Mouse (Mus musculus) thymus, postnatal 4 days (tissue): ENCODE data around the gene Gpd2.
A peak's percentile ranks its signal among the peaks of the same experiment; 100 is the strongest.

ENCODE experiments used
- DNase-seq: peaks from one replicate; pipeline ENCODE4 v3.0.0; 2021

Gpd2 gene

DNA sequence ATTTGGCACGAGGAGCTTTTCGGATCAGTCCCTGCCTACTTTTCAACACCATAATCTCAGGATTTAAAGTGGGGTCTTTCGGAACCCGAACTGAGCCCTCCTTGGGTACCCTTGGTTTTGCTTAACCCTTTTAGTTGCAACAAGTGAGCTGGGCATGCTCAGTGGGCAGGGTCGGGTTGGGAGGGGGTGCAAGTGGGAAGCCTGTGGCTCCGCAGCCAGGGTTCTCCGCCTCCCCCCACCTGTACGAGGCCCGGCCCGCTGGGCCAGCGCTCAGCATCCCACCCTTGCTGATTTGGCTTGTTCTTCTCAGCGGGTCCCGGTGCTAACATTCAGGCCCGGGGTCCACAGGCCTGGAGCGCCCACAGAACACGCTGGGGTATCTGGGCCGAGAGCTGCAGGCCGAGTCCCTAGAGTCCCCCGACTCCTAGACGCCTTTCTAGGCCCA, at the start of gene Gpd2:
TSS of gene Gpd2 (plus strand) at position 161 of the 445 bp plus-strand sequence.
- DNase-seq, result no peak

DNA sequence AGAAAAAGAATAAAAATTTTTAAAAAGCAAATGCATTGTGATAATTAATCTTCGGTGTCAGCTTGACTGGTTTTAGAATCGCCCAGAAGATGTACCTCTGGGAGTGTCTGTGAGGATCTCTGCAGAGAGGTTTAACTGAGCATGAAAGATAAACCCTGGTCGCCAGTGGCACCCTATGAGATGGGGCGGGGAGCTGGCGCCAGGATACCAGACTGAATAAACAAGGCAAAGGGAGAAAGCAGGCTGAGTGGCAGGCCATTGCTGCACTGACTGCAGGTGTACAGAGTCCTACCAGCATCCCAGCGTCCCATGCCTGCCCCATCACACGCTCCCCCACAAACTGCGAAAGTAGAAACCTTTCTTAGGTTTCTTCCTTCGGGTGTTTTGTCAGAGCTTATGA, 49.2 kb upstream of the Gpd2 start:
- DNase-seq, result no peak

DNA sequence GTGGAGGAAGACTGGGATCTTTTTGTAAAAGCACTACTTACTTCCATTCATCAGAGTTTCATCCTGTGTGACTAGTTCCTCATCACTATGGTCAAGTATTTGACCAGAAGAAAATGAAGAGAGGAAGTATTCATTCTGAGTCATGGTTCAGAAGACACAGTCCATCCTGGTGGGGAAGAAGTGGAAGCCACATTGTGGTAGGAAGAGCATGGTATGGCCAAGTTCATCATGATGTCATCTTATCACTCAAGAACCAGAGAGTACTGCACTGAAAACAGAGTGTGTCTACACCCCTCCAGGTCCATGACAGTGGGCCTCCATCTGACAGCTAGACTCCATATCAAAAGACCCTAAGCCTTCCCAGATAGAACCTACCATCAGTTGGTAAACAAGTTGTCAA, 46.6 kb upstream of the Gpd2 start:
- DNase-seq, result no peak

DNA sequence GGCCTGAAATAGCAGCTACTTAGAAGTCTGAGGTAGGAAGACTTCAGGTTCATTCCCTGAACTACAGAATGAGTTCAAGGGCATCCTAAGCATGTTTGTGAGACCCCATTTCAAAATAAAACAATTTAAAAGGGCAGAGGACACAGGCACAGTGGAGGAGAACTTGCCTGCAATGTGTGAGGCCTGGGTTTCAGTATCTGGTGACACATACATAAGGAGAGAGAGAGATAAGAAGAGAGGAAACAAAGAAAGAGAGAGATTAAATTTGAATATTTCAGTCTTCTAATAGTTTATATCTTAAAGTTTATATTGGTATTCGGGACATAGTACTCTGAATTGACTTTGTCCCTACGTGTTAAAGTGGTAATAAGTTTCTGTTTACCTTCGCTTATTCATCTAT, 38.4 kb upstream of the Gpd2 start:
- DNase-seq, result no peak

DNA sequence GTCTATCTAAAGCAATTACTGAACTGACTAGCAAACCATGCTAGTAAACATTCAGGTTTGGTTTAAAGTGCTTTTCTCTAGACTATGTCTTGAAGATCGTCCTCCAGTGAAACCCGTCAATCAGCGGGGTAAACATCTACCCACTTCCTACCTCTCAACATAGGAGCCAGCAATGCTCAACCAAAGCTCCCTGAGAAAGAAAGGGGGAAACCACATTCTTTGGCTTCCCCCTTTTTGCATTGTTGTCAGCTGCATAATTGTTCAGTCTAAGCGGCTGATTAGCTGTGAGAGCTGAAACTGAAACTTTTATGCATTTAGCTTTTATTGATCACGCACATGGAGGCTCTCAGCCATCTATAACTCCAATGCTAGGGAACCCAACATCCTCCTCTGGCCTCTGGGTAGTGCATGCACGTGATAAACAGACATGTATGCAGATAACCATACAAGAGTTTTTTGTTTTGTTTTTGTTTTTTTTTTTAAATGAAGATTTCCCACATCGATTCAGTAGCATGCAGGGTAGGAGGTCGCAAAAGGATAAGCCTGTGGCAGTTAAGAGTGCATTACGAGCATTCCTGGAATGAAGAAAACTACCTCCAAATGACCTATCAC, 28.9 kb upstream of the Gpd2 start:
- no peak for DNase-seq

DNA sequence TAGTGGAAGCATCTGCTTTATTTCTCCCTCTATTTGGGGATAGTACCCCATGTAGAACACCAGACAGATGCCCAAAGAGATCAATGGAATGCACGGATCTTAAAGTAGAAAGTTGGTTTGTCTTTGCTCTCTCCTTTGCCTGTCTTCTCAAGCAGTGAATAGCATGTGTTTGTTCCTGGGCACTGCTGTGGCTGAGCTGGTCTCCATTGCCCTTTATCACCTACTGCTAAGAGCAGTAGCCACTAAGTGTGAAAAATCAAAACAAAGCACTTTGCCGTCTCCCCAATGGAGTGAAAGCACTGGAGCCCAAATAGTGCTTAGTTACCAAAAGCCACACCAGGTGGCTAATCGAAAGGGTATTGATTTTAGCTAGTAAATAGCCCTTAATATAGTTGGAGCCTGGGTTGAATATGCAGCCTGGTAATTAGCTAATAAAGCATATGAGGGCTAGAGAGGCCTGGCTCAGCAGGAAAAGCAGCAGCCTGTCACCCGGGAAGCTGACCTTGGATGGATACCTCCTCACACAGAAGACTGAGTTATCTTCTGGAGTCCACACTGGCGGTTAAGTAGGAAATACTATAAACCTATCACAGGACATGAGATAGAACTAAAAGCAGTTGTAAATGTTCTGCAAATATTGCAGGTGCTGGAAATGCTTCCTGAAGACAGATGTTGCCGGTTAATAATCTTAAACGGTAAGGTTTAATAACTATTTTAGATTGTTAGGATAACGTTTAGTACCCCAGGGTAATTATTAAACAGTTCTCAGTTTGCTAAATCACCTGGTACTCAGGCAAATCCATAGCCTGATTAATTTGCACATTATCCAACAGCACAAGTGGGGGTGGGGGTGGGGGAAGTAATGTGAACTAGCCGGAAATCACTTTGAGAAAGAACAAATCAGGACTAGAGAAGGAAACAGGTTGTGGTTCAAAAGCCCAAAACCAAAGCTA, 26.1 kb upstream of the Gpd2 start:
- DNase-seq, result no peak

DNA sequence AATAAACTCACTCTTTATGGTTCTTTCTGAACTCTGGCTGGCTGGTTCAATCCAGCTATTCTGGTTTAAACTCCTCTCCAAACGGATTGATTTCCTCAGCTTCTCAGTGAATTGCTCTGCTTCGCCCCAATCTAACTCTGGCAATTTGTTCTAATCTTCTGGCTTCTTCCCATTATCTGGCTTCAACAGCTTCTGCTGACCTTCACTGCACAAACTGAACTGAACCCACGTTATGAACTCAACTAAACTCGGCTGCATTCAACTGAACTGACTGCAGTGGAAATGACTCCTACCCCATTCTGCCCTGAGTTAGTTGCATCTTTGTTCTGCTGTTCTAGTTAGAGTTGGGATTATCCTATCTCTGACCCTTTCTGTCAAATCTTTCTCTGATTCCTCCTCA, 24.1 kb upstream of the Gpd2 start:
- no peak for DNase-seq

DNA sequence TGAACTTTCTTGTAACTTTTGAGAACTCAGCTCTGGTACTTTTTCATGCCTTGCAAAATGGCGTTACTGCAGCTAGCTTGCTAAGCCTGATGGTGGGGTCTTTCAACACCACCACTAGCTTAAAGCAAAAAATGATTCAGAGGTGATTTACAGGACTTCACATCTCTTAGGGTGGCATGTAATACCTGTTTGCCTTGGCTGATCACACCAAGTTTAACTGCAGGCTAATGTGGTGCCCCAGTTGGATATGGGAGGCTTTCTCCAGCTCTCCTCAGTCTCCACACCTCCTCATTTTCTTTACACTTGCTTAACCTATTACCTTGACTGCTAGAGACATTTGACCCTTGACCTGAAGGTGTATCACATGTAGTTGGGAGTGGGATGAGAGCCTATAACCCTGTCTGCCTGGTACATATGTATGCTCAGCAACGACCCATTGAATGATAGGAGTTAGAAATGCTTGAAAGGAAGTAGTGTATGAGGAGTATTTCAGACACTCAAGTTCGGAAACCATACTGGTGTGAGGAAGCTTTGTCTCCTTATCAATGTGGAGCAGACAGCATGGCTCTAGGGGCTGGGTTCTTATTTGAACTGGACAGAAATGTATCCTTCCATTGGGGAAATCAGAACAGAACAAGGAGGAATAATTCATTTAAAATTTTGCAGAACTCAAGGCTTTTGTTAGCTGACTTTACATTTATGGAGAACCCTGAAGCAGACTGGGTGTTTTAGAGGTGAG, 14.0 kb upstream of the Gpd2 start:
- no peak for DNase-seq

DNA sequence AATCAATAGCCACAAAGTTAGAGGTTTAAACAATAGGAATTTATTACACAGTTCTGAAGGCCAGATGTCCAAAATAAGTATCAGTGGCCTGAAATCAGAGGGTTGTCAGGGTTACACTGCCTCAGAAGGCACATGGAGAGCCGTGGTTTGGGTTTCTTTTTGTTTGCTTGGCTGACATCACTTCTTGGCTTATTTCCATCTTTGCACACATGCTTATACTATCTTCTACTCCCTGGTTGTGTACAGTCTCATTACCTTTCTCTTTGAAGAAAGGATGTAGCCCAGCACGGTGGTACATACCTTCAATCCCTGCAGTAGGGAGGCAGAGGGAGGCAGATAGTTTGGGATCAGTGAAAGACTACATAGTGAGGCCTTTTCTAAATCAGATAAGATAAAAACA, 12.2 kb upstream of the Gpd2 start:
- no peak for DNase-seq

DNA sequence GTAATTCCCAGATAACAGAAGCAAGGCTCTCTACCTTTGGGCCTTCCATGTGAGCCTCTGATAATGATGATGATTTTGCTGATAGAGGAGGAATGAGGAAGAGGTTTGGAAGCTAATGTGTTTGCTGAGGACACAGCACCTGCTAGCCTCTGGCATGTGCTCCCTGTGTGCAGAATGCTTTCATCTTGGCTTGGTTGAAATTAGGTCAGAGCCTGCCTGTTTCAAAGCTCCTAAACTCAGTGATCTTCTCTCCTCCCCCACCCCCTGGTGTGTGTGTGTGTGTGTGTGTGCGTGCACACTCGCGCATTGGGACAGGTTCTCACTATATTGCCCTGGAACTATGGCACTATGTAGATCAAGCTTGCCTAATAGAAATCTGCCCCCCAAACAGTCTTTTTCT, 10.0 kb upstream of the Gpd2 start:
- peak; percentile 19 for DNase-seq

DNA sequence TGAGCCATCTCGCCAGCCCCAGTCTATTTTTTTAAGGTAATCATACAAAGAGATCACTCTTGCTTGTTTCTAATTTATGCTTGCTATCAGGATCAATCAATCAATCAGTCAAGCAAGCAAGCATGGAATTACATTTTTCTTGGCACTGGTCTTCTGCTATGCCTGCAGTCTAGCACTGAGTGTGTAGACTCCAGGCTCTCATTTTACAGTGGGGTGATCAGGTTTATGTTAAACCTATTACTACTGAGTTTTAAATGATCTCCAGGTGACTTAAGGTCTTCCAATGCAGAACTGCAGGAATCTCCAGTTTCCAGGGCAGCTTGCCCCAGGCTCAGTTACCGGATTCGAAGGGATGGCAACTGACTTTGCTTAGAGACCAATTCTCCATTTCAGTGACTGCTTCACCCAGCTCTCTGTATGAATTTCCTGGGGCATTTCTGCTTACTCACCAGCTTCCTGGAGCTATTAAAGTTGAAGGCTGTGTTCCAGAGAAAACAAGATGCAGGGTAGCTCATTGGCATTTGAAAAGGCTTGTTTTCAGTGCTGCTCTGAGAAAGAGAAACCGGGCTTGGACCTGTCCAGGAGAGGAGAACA, 7.7 kb upstream of the Gpd2 start:
- no peak for DNase-seq

DNA sequence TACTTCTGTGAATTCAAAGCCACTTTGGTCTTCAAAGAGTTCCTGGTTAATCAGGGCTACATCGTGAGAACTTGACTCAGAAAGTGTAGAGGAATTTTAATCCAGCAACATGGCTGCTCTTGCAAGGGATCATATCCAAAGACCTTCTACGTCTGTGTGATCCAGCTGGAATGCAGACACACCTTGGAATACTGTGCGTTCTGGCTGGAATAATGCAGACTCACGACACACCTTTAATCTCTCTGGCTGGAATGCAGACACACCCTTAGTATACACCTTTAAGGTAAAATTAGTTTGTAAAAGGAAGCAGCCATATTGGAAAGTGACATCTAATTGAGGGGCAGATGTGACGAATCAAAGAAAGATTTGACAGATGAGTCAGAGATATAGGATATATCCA, 6.0 kb upstream of the Gpd2 start:
- DNase-seq, result no peak

DNA sequence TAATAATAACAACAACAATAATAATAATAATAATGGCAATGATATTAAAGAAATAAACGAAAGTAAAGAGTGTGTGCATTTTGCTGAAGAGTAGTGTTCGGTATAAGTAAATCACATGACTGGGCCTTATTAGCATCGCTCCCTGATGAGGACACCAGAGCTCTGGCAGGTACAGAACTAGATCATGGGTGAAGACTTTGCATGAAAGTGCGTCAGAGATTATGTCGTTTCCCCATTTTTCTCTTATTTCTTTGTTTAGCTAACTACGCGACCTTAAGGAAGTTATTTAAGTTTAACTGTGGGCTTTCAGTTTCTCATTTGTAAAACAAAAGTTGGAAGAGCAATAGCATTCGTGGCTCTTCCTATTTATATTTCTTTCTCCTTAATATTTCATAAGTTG, 5.1 kb upstream of the Gpd2 start:
- no peak for DNase-seq

DNA sequence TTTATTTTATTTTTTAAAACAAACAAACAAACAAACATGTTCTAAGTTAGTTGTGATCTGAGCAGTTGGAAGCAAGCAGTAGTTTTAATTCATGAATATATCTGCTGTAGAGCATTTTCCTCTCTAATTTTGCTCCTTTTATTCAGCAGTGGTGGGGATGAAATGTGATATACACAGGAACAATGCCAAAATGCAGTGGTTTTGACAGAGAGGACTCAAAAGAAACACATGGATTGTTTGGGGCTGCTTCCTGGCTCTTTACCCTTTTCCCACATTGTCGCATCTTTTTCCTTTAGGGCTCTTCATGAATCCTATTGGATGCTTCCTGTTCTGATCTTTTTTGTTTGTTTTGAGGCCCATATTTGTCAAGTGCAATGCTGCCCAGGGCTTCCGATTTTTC, 1.2 kb upstream of the Gpd2 start:
- DNase-seq, result no peak

DNA sequence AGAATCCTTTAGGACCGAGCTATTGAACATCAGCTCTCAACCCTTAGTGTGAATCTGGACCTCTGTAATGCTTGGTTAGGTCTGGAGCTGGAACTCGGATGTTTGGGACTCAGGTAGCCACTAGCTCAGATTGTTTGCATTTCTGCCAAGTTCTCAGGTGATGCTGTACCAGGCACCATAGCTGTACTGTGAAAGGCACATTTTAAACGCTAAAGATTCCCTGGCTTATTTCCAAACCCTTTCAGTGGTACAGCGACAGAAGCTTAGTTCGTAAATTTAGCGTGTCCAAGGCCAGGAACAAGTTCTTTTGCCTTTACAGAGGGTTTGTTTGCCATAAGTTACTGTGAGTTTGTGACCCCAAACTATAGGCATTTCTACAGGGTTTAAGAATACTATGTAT, 409 bp upstream of the Gpd2 start:
- no peak for DNase-seq

DNA sequence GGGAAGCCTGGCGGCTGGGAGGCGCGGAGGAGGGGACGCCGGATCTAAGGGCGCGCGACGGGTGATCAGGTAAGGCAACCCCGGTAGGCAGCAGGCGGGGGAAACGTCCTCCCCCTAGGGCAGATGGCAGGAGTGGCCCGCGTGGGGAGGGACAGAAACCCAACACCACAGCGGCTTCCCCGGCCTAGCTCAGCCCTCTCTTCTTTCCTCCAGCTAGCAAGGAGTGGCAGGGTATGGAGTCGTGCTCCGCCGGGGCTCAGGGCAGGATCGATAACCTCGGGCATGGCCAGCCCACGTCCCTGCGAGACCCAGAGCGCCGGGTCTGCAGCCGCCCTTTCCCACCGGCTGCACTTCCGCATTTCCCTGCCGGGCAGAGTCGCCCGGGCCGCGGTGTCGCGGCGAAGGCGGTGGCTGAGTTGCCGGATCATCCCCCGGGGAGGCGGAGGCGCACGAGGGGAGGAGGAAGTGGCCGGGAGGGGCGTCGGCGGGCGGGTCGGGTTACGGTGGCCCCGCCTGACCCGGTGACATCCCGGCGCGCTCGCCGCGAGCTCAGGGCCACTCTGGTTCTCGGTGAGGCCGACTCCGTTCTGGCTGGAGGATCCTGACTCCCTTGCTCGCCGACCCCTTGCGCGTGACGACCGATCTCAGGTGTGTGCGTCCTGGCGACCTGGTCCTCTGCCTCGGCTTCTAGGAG, 632 bp downstream of the Gpd2 start:
- DNase-seq, result peak; percentile 87

DNA sequence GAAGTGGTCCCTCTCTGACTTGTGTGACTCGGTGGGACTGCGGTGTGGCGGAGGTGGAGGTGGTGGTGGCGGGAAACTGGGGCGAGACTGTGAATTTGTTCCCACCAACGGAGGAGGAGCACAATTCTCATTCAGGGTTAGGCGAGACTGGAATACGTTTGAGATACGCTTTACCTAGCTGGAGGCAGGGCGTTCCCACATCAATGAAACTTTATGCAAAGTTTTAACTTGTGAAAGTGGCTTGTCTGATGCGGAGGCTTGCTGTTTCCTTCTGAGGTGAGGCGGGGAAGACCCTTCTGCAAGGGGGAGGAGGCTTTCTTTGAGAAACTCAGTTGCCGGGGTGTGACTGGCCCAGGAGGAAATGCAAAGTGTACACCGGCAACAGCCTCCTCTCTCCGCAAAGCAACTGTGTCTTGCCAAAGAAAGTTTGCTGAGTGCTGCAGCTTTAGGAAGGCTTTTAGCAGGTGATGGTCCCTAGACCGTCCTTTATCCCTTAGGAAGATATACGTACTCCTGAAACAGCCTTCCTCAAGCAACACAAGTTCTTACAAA, 1.3 kb downstream of the Gpd2 start:
- peak; percentile 66 for DNase-seq

DNA sequence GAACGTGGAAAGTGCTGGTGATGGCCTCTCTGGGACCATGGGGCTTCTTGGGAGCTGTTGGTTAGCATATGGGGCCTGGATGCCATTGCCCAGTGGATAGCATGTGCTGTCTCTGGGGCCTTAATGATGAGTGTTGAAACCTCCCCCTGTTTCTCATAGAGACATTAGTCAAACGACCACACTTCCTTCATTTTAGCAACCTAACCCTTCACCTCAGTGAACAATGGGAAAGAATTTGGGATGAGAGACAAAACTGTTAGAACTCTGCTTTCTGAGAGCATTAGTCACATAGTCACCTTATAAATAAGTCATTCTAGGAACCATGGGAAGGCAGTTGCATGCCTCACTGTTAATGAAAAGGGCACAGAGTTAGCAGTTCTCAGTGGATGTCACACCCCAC, 1.9 kb downstream of the Gpd2 start:
- no peak for DNase-seq

DNA sequence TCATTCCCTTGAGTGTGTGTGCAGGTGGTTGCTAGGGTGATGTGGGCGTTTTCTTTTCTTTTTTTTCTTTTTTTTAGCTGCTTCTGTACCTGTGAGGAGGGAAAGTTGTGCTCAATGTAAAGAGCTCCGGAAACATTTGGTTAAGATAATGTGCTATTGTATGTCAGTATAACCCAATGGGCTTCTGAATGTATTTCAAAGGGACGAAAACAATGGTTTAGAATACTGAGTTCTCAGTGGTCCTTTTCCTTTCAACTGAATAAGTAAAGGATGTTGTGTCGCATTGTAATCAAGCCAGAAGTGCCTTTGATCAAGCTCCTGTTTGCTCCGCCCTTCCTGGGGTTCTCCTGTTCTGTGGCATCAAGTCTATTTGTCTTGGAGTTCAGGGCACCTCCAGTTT, 6.6 kb downstream of the Gpd2 start:
- no peak for DNase-seq

DNA sequence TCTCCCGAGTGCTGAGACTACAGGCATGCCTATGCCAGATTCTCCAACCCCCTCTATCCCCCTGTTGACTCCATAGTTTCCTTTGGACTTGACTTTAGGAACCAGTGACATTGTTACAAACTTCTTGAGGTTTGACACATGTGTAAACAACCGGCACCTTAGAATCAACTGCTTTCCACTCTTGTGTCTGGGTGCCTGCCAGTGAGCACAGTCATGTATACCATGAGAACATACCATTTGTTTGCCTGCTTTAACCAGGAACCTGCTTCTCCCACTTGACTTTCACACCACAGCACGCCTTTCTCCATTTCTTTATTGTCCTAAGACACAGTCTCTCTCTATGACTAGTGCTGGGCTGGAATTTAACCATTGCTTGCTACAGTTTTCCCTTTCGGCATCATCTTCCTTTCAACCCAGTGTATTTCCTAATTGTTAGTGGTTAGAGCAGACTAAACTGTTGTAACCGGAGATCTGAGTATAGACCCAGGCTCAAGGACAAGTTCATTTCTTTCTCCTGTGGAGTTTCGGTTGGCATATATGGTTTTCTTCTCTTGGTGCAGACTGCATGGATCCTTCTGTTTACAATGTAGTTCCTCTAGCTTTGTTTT, 8.4 kb downstream of the Gpd2 start:
- no peak for DNase-seq

DNA sequence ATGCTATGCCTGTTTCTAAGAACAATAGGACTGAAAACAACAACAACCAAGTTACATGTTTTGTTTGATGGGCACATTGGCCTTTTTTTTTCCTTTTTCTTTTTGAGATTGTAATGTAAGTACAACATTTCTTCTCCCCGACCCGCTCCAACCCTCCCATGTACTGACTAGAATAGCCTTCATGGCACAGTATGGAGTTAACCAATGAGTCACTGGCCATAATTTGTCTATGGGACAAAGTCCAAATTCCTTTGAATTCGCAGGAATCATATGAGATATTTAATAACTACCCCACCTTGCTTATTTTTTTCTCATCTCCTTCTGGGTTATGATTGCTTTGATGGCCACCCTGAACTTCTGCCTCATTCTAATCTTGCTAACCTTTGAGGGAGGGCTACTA, 12.7 kb downstream of the Gpd2 start:
- no peak for DNase-seq
